21 mouse cellular contexts compared by ENCODE assay signal in the genomic region with DNA sequence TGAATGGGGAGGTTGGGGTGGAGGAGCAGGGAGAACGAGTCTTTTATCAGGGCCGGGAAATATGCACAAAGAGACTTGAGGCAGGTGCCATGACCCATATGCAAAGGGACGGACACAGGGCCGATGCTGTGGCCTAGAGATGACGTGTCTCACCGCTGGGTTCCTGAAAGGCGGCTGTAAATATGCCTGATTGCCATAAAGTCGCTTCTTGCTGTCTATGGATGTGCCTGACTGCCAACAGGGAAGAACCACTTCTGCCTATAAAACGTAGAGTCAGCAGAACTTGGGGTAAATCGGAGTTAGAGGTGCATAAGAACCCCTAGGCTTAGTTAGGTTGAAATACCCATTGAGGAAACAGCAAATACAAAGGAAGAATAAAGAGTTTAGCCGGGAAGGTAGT. TPM values are rescaled to one million over a fixed set of nuclear protein-coding genes. Genes with fewer than 3 reads are reported as not detected.
DNase-seq lines count a peak whose midpoint lies in the region; ATAC-seq and TF ChIP-seq lines count a peak whose summit lies in the region.
"Had no signal": no experiment of that assay in that cellular context is flagged by ENCODE, and none has a peak within 500 bp of the region (broad histone marks: within the 10 kb centered on the region; RNA-seq: fewer than 3 reads in every experiment).

No protein-coding gene starts in this region.

- H3K27me3 ChIP-seq in heart, embryonic 11.5 days (ENCODE audit: control insufficient read depth, insufficient read depth, low read length), result no peaks in the 10 kb centered on the region
- no peaks in the 10 kb centered on the region for H3K27me3 ChIP-seq in liver, adult 2 months (ENCODE audit: control insufficient read depth, insufficient read depth, low read length)
- H3K27me3 ChIP-seq in liver, embryonic 11.5 days (replicated peaks; ENCODE audit: control insufficient read depth, insufficient read depth, low read length), result no peaks in the 10 kb centered on the region
- no peaks in the 10 kb centered on the region for H3K27me3 ChIP-seq in CH12.LX (replicated peaks)
- H3K27me3 ChIP-seq in liver, postnatal 0 days (ENCODE audit: insufficient read depth, low read length), result no peaks in the 10 kb centered on the region
- H3K27me3 ChIP-seq in midbrain, embryonic 16.5 days (ENCODE audit: control insufficient read depth, insufficient read depth, low read depth, low read length), result no peaks in the 10 kb centered on the region
- H3K27me3 ChIP-seq: embryonic facial prominence, embryonic 13.5 days; forebrain, embryonic 15.5 days; midbrain, embryonic 15.5 days had no signal

- no peak for TF ChIP-seq EP300 in CH12.LX (IDR thresholded peaks at IDR 0.05; ENCODE audit: low read length)
- TF ChIP-seq EP300 in liver, postnatal 0 days (IDR thresholded peaks at IDR 0.05; ENCODE audit: low read depth), result no peak

- H3K79me2 ChIP-seq in liver, adult 2 months (ENCODE audit: control insufficient read depth, insufficient read depth, low read length), result no peaks in the 10 kb centered on the region
- H3K79me2 ChIP-seq in CH12.LX (replicated peaks; ENCODE audit: control insufficient read depth, extremely low read depth, insufficient read depth, poor library complexity, severe bottlenecking), result no peaks in the 10 kb centered on the region

- no peak for TF ChIP-seq CTCF in liver, adult 2 months (IDR thresholded peaks at IDR 0.05; ENCODE audit: low read depth, low read length)
- no peak for TF ChIP-seq CTCF in CH12.LX (conservative IDR thresholded peaks at IDR 0.05 in 1 of 2, IDR thresholded peaks at IDR 0.05 in 1 of 2; ENCODE audit: low read depth in 2 of 2, low read length in 2 of 2)
- TF ChIP-seq CTCF in liver, postnatal 0 days (IDR thresholded peaks at IDR 0.05; ENCODE audit: low read depth), result no peak

- no peak for TF ChIP-seq POLR2A in liver, adult 2 months (IDR thresholded peaks at IDR 0.05; ENCODE audit: extremely low read depth, insufficient read depth, low read length)
- peak; percentile 60 for TF ChIP-seq POLR2A in CH12.LX (IDR thresholded peaks at IDR 0.05; ENCODE audit: low read depth, low read length)

- H3K9ac ChIP-seq in heart, embryonic 11.5 days (ENCODE audit: low read depth, low read length), result no peak overlapping the region
- no peak overlapping the region for H3K9ac ChIP-seq in liver, adult 2 months (ENCODE audit: low read depth, low read length)
- H3K9ac ChIP-seq in liver, embryonic 11.5 days (ENCODE audit: low read depth, low read length), result no peak overlapping the region
- H3K9ac ChIP-seq in CH12.LX (ENCODE audit: insufficient read depth, low read depth), result peak overlapping the region; percentile 95
- no peak overlapping the region for H3K9ac ChIP-seq in liver, postnatal 0 days (replicated peaks)
- no peak overlapping the region for H3K9ac ChIP-seq in midbrain, embryonic 16.5 days (ENCODE audit: low read depth, low read length)
- H3K9ac ChIP-seq: embryonic facial prominence, embryonic 13.5 days; forebrain, embryonic 15.5 days; midbrain, embryonic 15.5 days had no signal

- 0 out of 2 replicates have a peak, but pooled peaks cover 3% of the 10 kb centered on the region for H3K4me1 ChIP-seq in heart, embryonic 11.5 days (ENCODE audit: control insufficient read depth, insufficient read depth, low read length)
- peaks cover 1% of the 10 kb centered on the region; the same call in 1 of the 2 replicates for H3K4me1 ChIP-seq in liver, adult 2 months (ENCODE audit: control insufficient read depth, insufficient read depth, low read length)
- 0 out of 2 replicates have a peak, but pooled peaks cover 5% of the 10 kb centered on the region for H3K4me1 ChIP-seq in liver, embryonic 11.5 days (replicated peaks; ENCODE audit: control insufficient read depth, insufficient read depth, low read length)
- H3K4me1 ChIP-seq in CH12.LX (ENCODE audit: control insufficient read depth in 1 of 2, insufficient read depth in 2 of 2), result peaks cover 0 to 48% of the 10 kb centered on the region in 2 experiments; a peak in 2 of 4 replicates
- no peaks in the 10 kb centered on the region for H3K4me1 ChIP-seq in liver, postnatal 0 days (ENCODE audit: insufficient read depth)
- no peaks in the 10 kb centered on the region for H3K4me1 ChIP-seq in midbrain, embryonic 16.5 days (ENCODE audit: control insufficient read depth, insufficient read depth, low read length)
- H3K4me1 ChIP-seq: embryonic facial prominence, embryonic 13.5 days; forebrain, embryonic 15.5 days; midbrain, embryonic 15.5 days had no signal

- H3K36me3 ChIP-seq in heart, embryonic 11.5 days (ENCODE audit: control insufficient read depth, insufficient read depth, low read length), result no peaks in the 10 kb centered on the region
- no peaks in the 10 kb centered on the region for H3K36me3 ChIP-seq in liver, adult 2 months (ENCODE audit: control insufficient read depth, insufficient read depth, low read length)
- no peaks in the 10 kb centered on the region for H3K36me3 ChIP-seq in liver, embryonic 11.5 days (ENCODE audit: control insufficient read depth, insufficient read depth, low read length)
- no peaks in the 10 kb centered on the region for H3K36me3 ChIP-seq in CH12.LX (replicated peaks in 1 of 2; ENCODE audit: control insufficient read depth in 1 of 2, insufficient read depth in 1 of 2, low read length in 1 of 2)
- no peaks in the 10 kb centered on the region for H3K36me3 ChIP-seq in liver, postnatal 0 days (replicated peaks; ENCODE audit: insufficient read depth, low read length)
- no peaks in the 10 kb centered on the region for H3K36me3 ChIP-seq in midbrain, embryonic 16.5 days (ENCODE audit: control insufficient read depth, insufficient read depth, low read length)
- H3K36me3 ChIP-seq: embryonic facial prominence, embryonic 13.5 days; forebrain, embryonic 15.5 days; midbrain, embryonic 15.5 days had no signal

- DNase-seq in heart, adult 18-20 months, result peak; percentile 23 to 30
- peak; percentile 31 for DNase-seq in liver, adult 2 months (ENCODE audit: extremely low read depth, low read depth, low spot score)
- no peak for DNase-seq in liver, embryonic 11.5 days (ENCODE audit: low spot score)
- DNase-seq in CH12.LX (ENCODE audit: extremely low read depth), result no peak
- peak; percentile 16 for DNase-seq in liver, postnatal 0 days
- no peak for DNase-seq in right cerebral cortex, postnatal 14 days
- DNase-seq: adrenal gland, postnatal 10 days; B cell, adult 2 months; cerebellum, adult 11-12 months; cerebellum, postnatal 14 days; gastrocnemius, postnatal 36 days; kidney, adult 11 months; kidney, postnatal 14 days; layer of hippocampus, postnatal 36 days; lung, adult 2 months had no signal

- dilution Hi-C loops in CH12.LX (cut with MboI; ENCODE audit: extremely low pct_ligation_motif_present, extremely low pct_unique_long_range_greater_than_20kb, low sequenced_read_pairs), result no loop called here

- no peak overlapping the region for H3K27ac ChIP-seq in heart, embryonic 11.5 days (ENCODE audit: low read depth, low read length)
- H3K27ac ChIP-seq in liver, adult 2 months (replicated peaks; ENCODE audit: insufficient read depth, low read depth, low read length), result no peak overlapping the region
- no peak overlapping the region for H3K27ac ChIP-seq in liver, embryonic 11.5 days (ENCODE audit: low read depth, low read length)
- H3K27ac ChIP-seq in CH12.LX (ENCODE audit: insufficient read depth, low read depth), result peak overlapping the region; percentile 83
- H3K27ac ChIP-seq in liver, postnatal 0 days (ENCODE audit: low read depth), result peak overlapping the region; percentile 72; the same call in 1 of the 2 replicates
- no peak overlapping the region for H3K27ac ChIP-seq in midbrain, embryonic 16.5 days (ENCODE audit: low read length)
- H3K27ac ChIP-seq: embryonic facial prominence, embryonic 13.5 days; forebrain, embryonic 15.5 days; midbrain, embryonic 15.5 days had no signal

- in situ Hi-C loops in CH12.LX (cut with MboI; ENCODE audit: low pct_ligation_motif_present, low pct_unique_long_range_greater_than_20kb, low sequenced_read_pairs), result loop anchor here (5.0 kb wide), 1 partner anchor 88 kb away; no protein-coding TSS in a partner anchor

- no peak overlapping the region for H3K4me3 ChIP-seq in heart, embryonic 11.5 days (ENCODE audit: low read depth, low read length)
- H3K4me3 ChIP-seq in liver, adult 2 months (ENCODE audit: insufficient read depth, low read depth, low read length), result no peak overlapping the region
- no peak overlapping the region for H3K4me3 ChIP-seq in liver, embryonic 11.5 days (ENCODE audit: low read depth, low read length)
- no peak overlapping the region for H3K4me3 ChIP-seq in CH12.LX (replicated peaks in 1 of 3; ENCODE audit: low read depth in 2 of 3, low read length in 2 of 3, poor library complexity in 1 of 3)
- no peak overlapping the region for H3K4me3 ChIP-seq in liver, postnatal 0 days (ENCODE audit: low read depth, low read length)
- H3K4me3 ChIP-seq in midbrain, embryonic 16.5 days (ENCODE audit: low read depth, low read length), result no peak overlapping the region
- H3K4me3 ChIP-seq: embryonic facial prominence, embryonic 13.5 days; forebrain, embryonic 15.5 days; midbrain, embryonic 15.5 days had no signal

- no peak for TF ChIP-seq RAD21 in CH12.LX (IDR thresholded peaks at IDR 0.05; ENCODE audit: low read depth, low read length)

- no peak overlapping the region for H3K4me2 ChIP-seq in heart, embryonic 11.5 days
- H3K4me2 ChIP-seq in liver, embryonic 11.5 days, result no peak overlapping the region
- H3K4me2 ChIP-seq in CH12.LX (ENCODE audit: insufficient read depth, low read depth, poor library complexity, severe bottlenecking), result peak overlapping the region; percentile 50
- H3K4me2 ChIP-seq in liver, postnatal 0 days (ENCODE audit: low read depth, low read length), result no peak overlapping the region
- no peak overlapping the region for H3K4me2 ChIP-seq in midbrain, embryonic 16.5 days (ENCODE audit: low read length)
- H3K4me2 ChIP-seq: embryonic facial prominence, embryonic 13.5 days; forebrain, embryonic 15.5 days; midbrain, embryonic 15.5 days had no signal

- no peaks in the 10 kb centered on the region for H3K9me3 ChIP-seq in heart, embryonic 11.5 days (replicated peaks; ENCODE audit: control insufficient read depth, low read length)
- no peaks in the 10 kb centered on the region for H3K9me3 ChIP-seq in liver, embryonic 11.5 days (ENCODE audit: control insufficient read depth, low read length)
- no peaks in the 10 kb centered on the region for H3K9me3 ChIP-seq in CH12.LX (replicated peaks; ENCODE audit: low read length)
- H3K9me3 ChIP-seq in liver, postnatal 0 days (ENCODE audit: low read length), result no peaks in the 10 kb centered on the region
- no peaks in the 10 kb centered on the region for H3K9me3 ChIP-seq in midbrain, embryonic 16.5 days (replicated peaks; ENCODE audit: control insufficient read depth, low read length, poor library complexity, severe bottlenecking)
- H3K9me3 ChIP-seq: embryonic facial prominence, embryonic 13.5 days; forebrain, embryonic 15.5 days; midbrain, embryonic 15.5 days had no signal

- no peak for ATAC-seq in heart, embryonic 11.5 days (replicated peaks; ENCODE audit: insufficient number of reproducible peaks, low FRiP score, low TSS enrichment)
- ATAC-seq in liver, embryonic 11.5 days (replicated peaks; ENCODE audit: low FRiP score), result no peak
- peak; percentile 32; the same call in 1 of the 2 replicates for ATAC-seq in liver, postnatal 0 days
- no peak for ATAC-seq in midbrain, embryonic 16.5 days
- ATAC-seq: forebrain, embryonic 15.5 days; hindbrain, embryonic 16.5 days; midbrain, embryonic 15.5 days had no signal

- 82% methylated on average over 11 of the region's 11 CpGs for WGBS in heart, embryonic 11.5 days (ENCODE audit: insufficient replicate concordance)
- WGBS in liver, adult 2 months, result 84% methylated on average over 11 of the region's 11 CpGs
- WGBS in liver, embryonic 11.5 days, result 80% methylated on average over 11 of the region's 11 CpGs
- WGBS in liver, postnatal 0 days (ENCODE audit: insufficient replicate concordance), result 71% methylated on average over 11 of the region's 11 CpGs
- WGBS in midbrain, embryonic 16.5 days, result 83% methylated on average over 11 of the region's 11 CpGs

RNA-seq across cellular contexts. Expression of a gene that starts 4.2 kb away (rescaled TPM):
- total RNA-seq in heart, adult 18-20 months (2021), result 1 to 10 TPM in 1 of 2 experiments, under 1 TPM in 1; 0.80 to 1.1 TPM
- 0.03 and 1.1 TPM in 2 replicates for polyA plus RNA-seq in heart, embryonic 11.5 days (2014; fragmentation: Nextera tagmentation; extraction: Ambion mirVana)
- total RNA-seq in liver, adult 2 months (2014; rRNA removed), result 1.6 and 2.2 TPM in 2 replicates
- polyA plus RNA-seq in liver, adult 2 months (2012; rRNA removed), result 1.0 and 2.0 TPM in 2 replicates
- polyA plus RNA-seq in liver, embryonic 11.5 days (2014; fragmentation: Nextera tagmentation; extraction: Ambion mirVana), result 1.1 and 2.7 TPM in 2 replicates
- 1.0 and 1.2 TPM in 2 replicates for total RNA-seq in CH12.LX (2012; rRNA removed)
- total RNA-seq in CH12.LX (2014; rRNA removed), result 0.54 and 0.86 TPM in 2 replicates
- 1.8 and 2.1 TPM in 2 replicates for polyA plus RNA-seq in CH12.LX (2012; ENCODE audit: insufficient read length, low read depth)
- polyA plus RNA-seq in liver, postnatal 0 days (2015; fragmentation: Nextera tagmentation; extraction: Ambion mirVana), result 4.7 and 5.0 TPM in 2 replicates
- polyA plus RNA-seq in midbrain, embryonic 16.5 days (2015; fragmentation: Nextera tagmentation; extraction: Ambion mirVana), result 0.57 and 1.8 TPM in 2 replicates

RNA-seq across cellular contexts. Expression of a gene that starts 23.8 kb away (rescaled TPM):
- under 1 TPM; 0.33 to 0.42 TPM for total RNA-seq in heart, adult 18-20 months (2021)
- 0.39 TPM in 1 of 2 replicates, not detected in the other for polyA plus RNA-seq in heart, embryonic 11.5 days (2014; fragmentation: Nextera tagmentation; extraction: Ambion mirVana)
- 1.2 and 1.7 TPM in 2 replicates for total RNA-seq in liver, adult 2 months (2014; rRNA removed)
- 0.40 and 0.43 TPM in 2 replicates for polyA plus RNA-seq in liver, adult 2 months (2012; rRNA removed)
- 0.64 and 0.80 TPM in 2 replicates for polyA plus RNA-seq in liver, embryonic 11.5 days (2014; fragmentation: Nextera tagmentation; extraction: Ambion mirVana)
- total RNA-seq in CH12.LX (2012; rRNA removed) (not detected in 2 replicates), CH12.LX (2014; rRNA removed) (not detected in 2 replicates)
- not detected in 2 replicates for polyA plus RNA-seq in CH12.LX (2012; ENCODE audit: insufficient read length, low read depth)
- polyA plus RNA-seq in liver, postnatal 0 days (2015; fragmentation: Nextera tagmentation; extraction: Ambion mirVana), result 4.9 and 5.0 TPM in 2 replicates
- polyA plus RNA-seq in midbrain, embryonic 16.5 days (2015; fragmentation: Nextera tagmentation; extraction: Ambion mirVana), result 0.20 TPM in 1 of 2 replicates, not detected in the other

Comparison
In these comparisons a context has a peak if more than half of its experiments do, and no peak if none do; other contexts are left out.
1. DNase-seq: peak in heart, adult 18-20 months (2 of 2), liver, adult 2 months (single experiment) and liver, postnatal 0 days (single experiment); none in liver, embryonic 11.5 days (single experiment), CH12.LX (single experiment) and right cerebral cortex, postnatal 14 days (single experiment).
2. H3K27ac ChIP-seq: peak in CH12.LX (single experiment) and liver, postnatal 0 days (single experiment); none in heart, embryonic 11.5 days (single experiment), liver, adult 2 months (single experiment), liver, embryonic 11.5 days (single experiment) and midbrain, embryonic 16.5 days (single experiment).